Mouse (Mus musculus): ENCODE measurements around the gene Pusl1.

The Pusl1 gene

DNA sequence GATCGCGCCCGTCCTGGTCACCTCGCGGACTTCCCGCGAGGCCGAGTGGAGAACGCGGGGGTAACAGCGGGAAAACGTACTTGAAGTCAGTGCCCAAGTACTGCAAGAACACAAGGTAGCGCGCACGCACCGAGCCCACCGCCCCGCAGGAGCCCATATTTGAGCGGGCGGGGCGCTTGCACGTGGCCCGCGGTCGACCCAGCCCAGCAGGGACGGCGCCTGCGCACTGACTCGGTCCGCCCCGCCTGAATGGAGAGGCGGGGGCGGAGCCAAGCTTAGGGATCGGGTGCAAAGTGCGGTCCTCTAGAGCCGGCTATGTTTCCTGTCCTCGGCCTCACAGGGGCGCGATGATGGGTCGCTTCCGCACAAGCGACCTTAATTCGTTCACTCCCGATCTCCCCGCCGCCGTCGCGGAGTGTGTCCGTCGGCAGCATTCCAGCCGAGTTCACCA lies at the start of gene Pusl1, which contains the start of gene Acap3:
Gene Pusl1 (minus strand): TSS at position 231 of the 451 bp plus-strand sequence.
Gene Acap3 (plus strand): TSS at position 272 of the 451 bp plus-strand sequence.
- peak; percentile 96 to 98 for DNase-seq (ENCODE audit: inconsistent age in 2 of 2, low spot score in 1 of 2)

DNA sequence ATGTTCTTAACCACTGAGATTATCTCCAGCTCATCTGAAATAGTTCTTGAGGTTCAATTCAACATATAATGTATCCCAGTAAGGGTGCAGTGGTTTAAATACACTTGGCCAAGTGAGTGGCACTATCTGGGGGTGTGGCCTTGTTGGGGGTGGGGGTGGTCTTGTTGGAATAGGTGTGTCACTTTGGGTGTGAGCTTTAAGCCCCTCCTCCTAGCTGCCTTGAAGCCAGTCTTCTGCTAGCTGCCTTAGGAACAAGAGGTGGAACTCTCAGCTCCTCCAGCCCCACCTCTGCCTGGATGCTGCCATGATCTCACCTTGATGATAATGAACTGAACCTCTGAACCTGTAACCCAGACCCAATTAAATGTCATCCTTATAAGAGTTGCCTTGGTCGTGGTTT lies 40.5 kb upstream of the Pusl1 start:
- no peak for DNase-seq (ENCODE audit: inconsistent age in 2 of 2, low spot score in 1 of 2)

DNA sequence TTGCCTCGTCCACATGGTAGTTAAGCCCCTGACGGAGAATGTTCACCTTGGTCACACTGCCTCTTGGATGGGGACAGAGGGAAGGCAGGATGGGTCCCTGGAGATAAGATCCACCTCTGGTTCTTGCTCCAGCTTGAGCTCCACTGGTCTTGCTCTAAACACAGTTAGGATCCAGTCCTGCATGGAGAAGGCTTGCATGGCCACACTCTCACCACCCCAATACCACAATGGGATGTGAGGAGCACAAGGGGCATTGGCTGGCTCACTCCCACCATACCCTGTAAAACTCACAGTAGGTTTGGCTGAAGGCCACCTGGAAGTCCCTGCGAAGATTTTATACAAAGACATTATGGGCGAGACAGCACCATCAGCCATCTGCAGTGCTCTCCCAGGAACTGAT lies 17.2 kb upstream of the Pusl1 start:
- DNase-seq (ENCODE audit: inconsistent age in 2 of 2, low spot score in 1 of 2): no peak

DNA sequence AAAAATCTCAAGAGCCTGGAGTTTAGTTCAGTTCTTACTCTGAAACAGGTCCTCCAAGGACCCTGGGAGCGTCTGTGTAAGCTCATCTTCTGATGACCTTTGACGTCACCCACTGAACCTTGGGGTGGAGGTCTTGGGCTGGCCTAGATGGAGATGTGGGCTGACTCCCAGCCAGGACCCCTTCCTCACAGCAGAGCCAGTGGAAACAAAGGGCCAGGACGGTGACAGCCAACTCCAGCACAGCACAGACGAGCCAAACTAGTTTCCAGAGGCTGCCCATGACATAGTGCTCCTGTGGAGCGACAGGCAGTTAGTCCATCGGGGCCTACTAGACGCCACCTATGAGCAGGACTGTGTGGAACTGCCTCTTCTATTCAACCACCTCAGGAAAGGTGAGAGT lies 16.7 kb upstream of the Pusl1 start:
- DNase-seq (ENCODE audit: inconsistent age in 2 of 2, low spot score in 1 of 2): peak; percentile 3 to 39

DNA sequence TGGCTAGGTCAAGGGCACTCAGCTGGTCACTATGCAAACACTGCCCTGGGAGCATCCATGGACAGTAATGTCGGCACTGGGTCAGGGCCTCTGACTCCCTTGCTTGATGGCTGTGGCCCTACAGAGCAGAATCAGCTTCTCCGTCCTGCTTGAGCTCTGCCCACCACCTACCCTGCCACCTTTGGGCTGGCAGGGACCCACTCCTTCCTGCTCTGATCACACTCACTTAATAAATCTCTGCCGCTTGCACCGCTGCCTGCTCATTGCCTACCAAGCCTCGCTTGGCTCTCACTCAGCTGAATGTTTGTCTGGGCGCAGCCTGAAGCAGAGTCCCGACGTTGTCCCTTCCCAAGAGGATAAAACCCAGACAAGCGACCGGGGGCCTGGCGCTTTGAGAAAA lies 15.4 kb upstream of the Pusl1 start:
- peak; percentile 7 to 53 for DNase-seq (ENCODE audit: inconsistent age in 2 of 2, low spot score in 1 of 2)

DNA sequence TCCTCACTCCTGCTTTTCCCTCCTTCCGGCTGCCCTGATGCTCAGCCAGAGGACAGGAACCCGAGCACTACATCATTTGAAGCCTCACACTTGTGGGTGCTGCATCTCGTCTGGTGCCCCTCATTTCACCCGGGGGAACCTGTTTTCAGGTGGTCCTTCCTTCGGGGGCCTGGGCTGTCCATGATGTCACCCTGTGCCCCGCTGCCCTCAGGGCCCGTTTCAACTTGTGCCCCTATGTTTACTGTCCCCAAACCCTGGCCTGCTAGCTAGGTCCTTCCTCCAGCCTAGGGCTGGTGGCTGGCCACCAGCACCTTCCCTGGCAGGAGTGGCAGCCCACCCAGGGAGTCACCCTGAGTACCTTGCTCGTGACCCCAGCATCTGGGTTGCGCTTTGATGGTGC lies 14.5 kb upstream of the Pusl1 start:
- DNase-seq (ENCODE audit: inconsistent age in 2 of 2, low spot score in 1 of 2): peak; percentile 5 to 18

DNA sequence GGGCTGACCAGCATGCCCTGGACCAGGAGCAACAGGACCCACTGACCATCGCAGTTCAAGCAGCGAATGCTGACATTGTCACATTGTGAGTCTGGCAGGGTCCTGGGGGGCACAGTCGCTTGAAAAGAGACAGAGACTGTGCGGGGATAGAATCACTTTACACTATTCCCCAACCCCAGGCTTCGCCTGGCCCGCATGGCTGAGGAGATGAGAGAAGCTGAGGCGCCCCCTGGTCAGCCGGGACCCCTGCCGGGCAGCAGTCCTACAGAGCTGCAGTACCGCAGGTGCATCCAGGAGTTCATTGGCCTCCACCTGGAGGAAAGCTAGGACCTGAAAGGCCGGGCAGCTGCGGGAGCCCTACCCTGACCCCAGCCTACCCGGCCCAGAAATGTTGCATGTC lies 14.1 kb upstream of the Pusl1 start:
- DNase-seq (ENCODE audit: inconsistent age in 2 of 2, low spot score in 1 of 2): peak in 1 of 2 experiments; percentile 16

DNA sequence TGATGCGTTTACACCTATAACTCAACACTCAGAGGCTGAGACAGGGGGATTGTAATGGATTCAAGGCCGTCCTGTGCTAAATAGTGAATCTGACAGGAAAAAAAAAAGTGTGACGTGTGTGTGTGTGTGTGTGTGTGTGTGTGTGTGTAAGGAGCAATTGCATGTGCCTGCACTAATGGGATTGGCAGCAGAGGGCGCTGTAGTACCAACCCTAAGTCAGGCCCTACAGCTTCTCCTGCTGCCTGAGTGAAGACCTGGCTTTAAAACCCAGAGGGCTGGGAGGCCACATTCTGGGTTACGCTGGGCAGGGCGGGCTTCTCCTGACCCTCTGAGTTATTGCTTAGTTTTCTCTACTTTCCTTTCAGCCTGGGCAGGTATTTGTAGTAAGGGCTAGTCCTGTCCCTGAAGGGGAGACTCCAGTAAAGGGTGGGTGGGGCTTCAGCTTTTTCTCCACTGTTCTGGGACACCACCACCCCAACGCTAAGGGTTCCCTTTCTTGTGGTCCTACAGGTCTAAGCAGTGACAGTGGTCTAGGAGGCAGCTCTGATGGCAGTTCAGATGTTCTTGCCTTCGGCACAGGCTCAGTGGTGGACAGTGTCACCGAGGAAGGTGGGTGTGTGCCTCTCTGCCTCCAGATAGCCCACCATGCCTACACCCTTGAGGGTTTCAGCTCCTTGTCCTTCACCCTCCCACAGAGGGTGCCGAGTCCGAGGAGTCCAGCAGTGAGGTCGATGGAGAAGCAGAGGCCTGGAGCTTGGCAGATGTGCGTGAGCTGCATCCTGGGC lies 12.9 kb upstream of the Pusl1 start:
- peak; percentile 17 to 53 for DNase-seq (ENCODE audit: inconsistent age in 2 of 2, low spot score in 1 of 2)

DNA sequence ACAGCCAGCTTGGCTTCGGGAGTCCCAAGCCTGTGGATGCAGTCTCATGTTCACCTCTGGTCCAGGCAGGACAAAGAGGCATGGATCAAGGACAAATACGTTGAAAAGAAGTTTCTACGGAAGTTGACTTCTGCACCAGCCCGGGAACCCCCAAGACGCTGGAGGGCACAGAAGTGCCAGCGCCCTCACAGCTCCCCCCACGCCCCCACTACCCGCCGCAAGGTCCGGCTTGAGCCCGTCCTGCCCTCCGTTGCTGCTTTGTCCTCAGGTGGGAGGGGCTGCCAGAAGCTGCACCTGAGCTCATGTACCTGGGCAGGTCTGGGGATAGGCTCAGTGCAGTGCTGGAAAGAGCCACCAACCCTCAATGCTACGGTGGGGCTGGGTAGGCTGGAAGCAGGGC lies 11.7 kb upstream of the Pusl1 start:
- peak in 1 of 2 experiments; percentile 27 for DNase-seq (ENCODE audit: inconsistent age in 2 of 2, low spot score in 1 of 2)

DNA sequence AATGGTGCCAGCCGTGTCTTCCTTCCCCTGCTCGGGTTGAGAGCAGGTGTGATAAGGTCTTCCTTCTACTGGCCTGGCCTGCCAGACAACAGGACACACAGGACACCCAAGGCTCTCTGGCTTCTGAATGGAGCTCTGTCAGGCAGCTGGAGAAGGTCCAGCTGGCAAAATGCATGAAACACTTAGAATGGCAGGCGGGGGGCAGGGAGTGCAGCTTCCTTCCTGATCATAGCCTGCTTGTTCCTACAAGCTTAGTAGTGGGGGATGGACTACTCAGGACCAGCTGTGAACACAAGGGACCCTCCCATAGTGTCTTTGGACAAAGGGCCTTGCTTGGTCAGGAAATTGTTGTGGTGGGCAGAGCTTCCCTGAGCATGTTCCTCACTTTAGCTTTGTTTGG lies 9.6 kb upstream of the Pusl1 start:
- DNase-seq (ENCODE audit: inconsistent age in 2 of 2, low spot score in 1 of 2): peak; percentile 30 to 49

DNA sequence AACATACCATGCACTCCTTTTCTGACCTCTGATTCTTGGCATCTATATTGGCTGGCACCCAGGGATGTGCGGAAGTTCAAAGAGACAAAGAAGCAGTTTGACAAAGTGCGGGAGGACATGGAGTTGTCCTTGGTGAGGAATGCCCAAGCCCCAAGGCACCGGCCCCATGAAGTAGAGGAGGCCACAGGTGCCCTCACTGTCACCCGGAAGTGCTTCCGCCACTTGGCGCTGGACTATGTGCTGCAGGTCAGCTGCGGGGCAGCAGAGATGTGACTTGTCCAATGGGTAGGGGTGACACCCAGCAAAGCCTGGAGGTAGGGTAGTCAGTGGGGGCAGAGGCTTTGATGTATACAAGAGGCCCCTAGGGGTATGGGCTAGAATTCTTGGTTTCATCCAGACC lies 7.8 kb upstream of the Pusl1 start:
- DNase-seq (ENCODE audit: inconsistent age in 2 of 2, low spot score in 1 of 2): peak; percentile 11 to 35

DNA sequence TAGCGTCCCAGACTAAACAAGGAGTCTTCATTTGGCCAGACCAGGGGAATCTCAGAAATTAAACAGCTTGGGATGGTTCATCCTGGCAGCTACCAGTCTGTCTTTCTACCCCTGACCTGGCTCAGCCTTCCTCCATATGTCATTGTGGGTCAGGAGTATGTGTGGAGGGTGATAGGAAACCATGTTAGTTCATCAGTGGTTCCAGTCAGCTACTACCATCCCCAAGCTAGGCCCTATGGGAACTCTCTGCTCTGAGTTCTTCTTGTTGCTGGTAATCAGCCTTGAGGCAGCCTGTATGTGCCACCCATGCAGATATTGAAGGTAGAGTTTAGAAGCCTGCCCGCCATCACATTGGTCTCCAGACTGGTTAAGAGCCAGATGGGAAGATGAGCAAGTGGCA lies 6.7 kb upstream of the Pusl1 start:
- DNase-seq (ENCODE audit: inconsistent age in 2 of 2, low spot score in 1 of 2): no peak

DNA sequence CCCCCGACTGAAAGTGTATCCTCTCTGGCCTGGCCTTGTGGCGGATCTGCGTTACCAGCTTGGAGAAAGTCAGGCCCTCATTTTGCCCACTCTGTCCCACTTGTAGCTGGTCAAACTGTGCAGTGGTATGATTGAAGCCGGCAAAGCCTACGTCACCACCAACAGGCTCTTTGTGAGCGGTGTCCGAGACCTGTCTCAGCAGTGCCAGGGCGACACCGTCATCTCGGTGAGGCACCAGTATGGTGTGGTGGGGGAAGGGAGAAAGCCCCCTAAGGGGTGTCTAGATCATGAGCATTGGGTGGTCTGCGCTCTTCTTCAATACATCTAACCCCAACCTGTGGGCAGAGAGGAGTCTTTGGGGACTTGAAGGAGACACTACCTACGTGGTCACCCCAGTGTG lies 4.9 kb upstream of the Pusl1 start:
- DNase-seq (ENCODE audit: inconsistent age in 2 of 2, low spot score in 1 of 2): no peak

DNA sequence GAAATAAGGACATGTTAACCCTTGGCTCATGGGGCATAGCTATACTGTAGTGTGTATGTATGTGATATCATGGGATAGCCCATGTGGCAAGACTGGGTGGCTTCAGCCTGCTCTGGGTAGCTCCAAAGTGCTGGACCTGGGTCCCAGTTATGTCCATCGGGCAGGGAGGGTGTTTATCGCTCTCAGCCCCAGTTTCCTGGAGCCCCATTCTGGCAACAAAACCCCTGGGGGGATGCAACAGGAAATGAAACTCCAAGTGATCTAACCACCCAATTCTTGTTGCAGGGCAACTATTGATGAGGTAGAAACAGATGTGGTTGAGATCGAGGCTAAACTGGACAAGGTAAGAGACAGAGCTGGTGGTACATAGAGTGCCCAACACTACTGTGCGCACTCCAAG lies 4.2 kb upstream of the Pusl1 start:
- peak; percentile 3 to 17 for DNase-seq (ENCODE audit: inconsistent age in 2 of 2, low spot score in 1 of 2)

DNA sequence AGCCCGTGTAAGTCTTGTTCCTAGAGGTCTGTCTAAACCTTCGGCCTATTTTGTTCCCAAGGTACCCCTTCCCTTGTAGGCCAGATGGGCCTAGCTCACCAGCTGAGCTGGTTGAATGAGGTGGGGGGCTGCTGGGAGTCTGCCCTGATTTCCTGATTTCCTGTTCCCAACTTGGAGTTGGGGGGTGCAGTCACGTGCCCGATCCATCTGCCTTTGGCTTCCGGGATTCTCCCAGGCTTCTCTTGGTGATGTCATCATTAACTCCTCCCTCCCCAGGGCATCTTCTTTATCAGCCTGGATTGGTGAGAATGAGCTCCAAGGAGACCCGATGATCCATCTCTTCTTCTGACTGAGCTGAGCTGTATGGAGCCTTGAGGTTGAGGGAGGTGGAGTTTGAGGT lies 3.6 kb upstream of the Pusl1 start:
- peak; percentile 68 to 84 for DNase-seq (ENCODE audit: inconsistent age in 2 of 2, low spot score in 1 of 2)

DNA sequence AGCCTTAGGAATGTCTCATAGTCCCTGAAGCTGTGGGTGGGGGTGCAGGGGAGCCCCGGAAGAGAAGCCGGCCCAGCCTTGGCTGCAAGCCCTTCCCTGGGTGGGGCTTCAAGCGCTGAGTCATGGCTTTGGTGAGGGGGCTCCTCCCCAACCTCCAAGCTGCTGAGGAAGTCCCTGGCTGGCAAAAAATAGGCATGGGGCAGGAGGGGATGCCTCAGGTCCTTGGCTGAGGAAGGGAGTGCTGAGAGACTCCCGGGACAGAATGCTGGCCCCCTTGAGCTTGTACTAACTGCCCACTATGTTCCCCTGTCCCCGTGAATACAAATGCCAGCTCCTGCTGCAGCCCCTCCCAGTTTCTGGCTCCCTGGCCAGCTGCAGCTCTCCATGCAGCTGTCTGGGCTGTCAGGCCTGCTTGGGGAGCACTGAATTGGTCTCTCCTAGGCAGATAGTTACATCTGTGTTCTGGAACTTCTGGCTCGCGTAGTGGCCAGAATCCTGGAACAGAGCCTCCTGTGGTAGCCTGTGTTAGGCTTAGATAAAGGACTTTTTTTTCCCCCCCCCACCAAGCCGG lies 2.8 kb upstream of the Pusl1 start:
- peak; percentile 82 to 90 for DNase-seq (ENCODE audit: inconsistent age in 2 of 2, low spot score in 1 of 2)

DNA sequence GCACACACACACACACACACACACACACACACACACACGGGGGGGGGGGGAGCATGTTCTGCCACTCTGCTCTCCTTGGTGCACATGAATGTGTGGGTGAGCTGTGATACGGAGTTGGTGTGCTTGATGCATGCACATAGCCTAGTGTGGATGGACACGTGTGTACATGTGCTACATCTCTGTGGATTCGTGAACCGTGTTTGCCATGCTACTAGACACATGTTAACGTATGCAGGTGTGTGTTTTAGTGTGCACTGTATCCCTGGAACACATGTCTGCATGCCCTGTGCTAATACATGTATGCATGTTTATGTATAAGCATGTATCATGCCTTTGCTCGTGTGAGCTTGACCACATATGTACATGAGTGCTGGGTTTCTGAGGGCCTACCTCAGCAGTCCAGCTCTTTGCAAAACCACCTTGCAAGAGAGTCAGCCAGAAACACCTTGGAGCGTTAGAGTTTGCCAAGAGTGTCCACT lies 1.7 kb upstream of the Pusl1 start:
- peak; percentile 8 to 34 for DNase-seq (ENCODE audit: inconsistent age in 2 of 2, low spot score in 1 of 2)

DNA sequence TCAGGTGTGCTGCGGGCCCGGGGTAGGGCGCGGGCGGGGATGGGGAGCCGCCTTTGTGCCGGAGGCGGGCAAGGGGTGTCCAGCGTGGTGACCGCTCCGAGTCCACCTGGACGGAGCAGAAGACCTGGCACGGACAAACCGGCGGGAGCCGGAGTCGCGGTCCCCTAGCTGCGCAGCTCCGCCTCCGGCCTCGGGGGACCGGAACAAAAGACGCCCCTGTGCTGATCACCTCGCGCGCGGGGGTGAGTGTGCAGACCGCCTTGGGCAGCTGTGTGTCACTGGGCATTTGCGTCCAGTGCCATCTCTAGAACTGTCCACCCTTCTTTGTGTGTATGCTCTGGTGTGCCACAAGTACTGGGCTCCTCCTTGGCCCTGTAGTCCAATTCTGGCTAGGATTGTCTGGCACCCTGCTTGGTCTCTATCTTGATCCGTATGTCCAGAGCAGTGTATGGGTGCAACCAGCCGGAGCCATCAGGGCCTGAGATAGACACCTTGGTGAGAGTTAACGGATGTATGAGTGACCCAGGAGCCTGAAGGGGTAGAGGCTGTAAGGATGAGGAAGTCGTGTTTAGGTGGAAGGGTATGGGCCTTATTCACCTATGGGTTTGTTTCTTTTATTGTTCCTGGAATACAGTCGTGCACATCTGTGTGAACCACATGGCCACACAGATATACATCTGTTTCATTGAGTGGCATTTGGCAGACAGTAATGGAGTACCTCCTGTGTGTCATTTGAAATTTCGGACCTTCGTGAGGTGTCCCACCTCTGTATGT lies 1.0 kb upstream of the Pusl1 start:
- DNase-seq (ENCODE audit: inconsistent age in 2 of 2, low spot score in 1 of 2): peak; percentile 64 to 83

DNA sequence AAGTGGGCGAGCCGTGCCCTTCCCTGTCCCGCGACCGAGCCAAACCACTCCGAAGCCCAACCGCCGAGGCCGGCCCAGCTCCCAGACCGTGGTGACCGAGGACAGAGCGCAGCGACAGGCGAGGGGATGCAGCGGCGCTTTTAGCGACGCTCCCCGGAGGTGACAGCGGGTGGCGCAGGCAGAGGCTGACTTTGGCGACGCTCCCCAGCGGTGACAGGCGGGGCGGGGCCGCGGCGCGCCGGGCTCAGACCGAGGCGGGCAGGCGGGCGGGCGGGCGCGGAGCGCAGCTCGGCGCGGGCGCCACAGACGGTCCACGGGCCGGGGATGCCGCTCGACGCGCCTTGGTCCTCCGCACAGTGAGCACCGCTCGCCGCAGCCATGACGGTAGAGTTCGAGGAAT lies 436 bp upstream of the Pusl1 start:
- peak; percentile 89 to 95 for DNase-seq (ENCODE audit: inconsistent age in 2 of 2, low spot score in 1 of 2)

DNA sequence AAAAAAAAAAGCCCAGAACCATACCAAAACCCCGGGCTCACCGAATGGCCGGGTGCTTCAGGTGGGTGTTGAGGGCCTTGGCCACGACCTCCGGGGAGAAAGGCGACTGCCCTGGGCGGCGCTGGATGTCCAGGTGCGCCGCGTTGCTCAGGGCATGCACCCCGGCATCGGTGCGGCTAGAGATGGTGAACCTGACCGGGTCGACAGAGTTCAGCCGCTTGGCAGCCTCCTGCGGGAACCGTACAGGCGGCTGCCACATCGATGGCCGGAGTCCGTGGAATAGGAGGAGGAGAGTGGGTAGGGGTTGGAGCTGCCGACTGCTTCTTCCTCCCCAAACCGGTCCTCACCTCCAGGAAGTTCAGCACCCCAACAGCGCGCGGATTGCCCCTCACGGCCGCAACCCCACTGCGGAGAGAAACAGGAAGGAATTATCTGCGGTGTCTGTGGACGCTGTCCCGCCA lies 540 bp downstream of the Pusl1 start:
- DNase-seq (ENCODE audit: inconsistent age in 2 of 2, low spot score in 1 of 2): no peak

DNA sequence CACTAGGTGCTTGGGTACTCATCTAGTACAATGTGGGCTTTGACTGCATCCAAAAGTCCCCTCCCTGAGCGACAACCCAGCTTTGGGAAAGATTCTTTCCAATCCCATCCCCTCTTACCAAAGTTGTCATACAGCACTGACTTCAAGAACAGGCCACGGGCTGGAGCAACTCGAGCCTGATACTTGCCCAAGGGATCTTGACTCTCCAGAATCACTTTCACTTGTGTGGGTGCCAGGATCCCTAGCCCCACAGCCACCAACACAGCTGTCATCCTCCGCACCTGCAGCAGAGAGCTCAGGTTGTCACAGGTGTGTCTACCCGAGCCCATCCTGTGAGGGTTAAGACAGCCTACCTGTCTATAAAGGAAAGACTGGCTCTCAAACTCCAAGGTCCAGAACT lies 2.3 kb downstream of the Pusl1 start:
- DNase-seq (ENCODE audit: inconsistent age in 2 of 2, low spot score in 1 of 2): no peak

DNA sequence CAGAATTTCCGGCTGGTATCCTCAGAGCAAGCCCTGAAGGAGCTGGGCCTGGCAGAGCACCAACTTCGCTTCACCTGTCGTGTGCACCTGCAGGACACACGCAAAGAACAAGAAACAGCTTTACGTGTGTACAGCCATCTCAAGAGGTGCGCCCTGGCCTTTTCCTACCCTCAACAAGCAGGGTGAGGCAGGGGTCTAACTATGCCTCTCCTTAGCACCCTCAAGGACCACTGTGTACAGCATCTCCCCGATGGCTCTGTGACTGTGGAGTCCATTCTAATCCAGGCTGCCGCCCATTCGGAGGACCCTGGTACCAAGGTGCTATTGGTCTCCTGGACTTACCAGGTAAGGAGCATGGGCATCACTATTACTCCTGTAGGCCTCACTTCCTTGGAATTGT lies 3.4 kb downstream of the Pusl1 start:
- no peak for DNase-seq (ENCODE audit: inconsistent age in 2 of 2, low spot score in 1 of 2)
